Mouse (Mus musculus) effector memory CD4-positive, alpha-beta T cell, adult 7 months (primary cell): ENCODE measurements around the gene Gm3029. TPM values are rescaled to one million over a fixed set of nuclear protein-coding genes. Genes with fewer than 3 reads are reported as not detected.

ENCODE experiments used
- polyA plus RNA-seq: library from polyadenylated mRNA; unstranded; fragments of 100-300 nt; shearing (Covaris generic); gene quantifications from one replicate; pipeline ENCODE4 v1.2.1, GENCODE M21; 2017

Gene Gm3029
- not detected for polyA plus RNA-seq

GRCm38 (mm10) chr14:3931456-3931855 lies at the start of gene Gm3029:
Gene Gm3029 (plus strand): TSS chr14:3931756.

GRCm38 (mm10) chr14:3883872-3884271 lies 47.7 kb upstream of the Gm3029 start, which contains the start of gene Gm2916:
Gene Gm2916 (plus strand): TSS chr14:3884172.

GRCm38 (mm10) chr14:3963247-3963646 lies 31.7 kb downstream of the Gm3029 start, which contains the start of gene Gm3095:
Gene Gm3095 (plus strand): TSS chr14:3963547.

Other genes with a start within 250 kb of the Gm3029 start
- not detected for gene Gm3043, start 243.0 kb upstream of the Gm3029 start, polyA plus RNA-seq
- gene Gm3002, start 121.7 kb upstream of the Gm3029 start, polyA plus RNA-seq = not detected
- gene Gm3033, start 85.5 kb upstream of the Gm3029 start, polyA plus RNA-seq = not detected
- gene Gm2916, start 47.6 kb upstream of the Gm3029 start, polyA plus RNA-seq = not detected
- gene Gm3095, start 31.8 kb downstream of the Gm3029 start, polyA plus RNA-seq = not detected
- gene Gm3099, start 66.6 kb downstream of the Gm3029 start, polyA plus RNA-seq = not detected
- gene Gm5796, start 92.2 kb downstream of the Gm3029 start, polyA plus RNA-seq = not detected
- not detected for gene Gm3115, start 152.4 kb downstream of the Gm3029 start, polyA plus RNA-seq
- gene Gm8108, start 178.8 kb downstream of the Gm3029 start, polyA plus RNA-seq = not detected
- gene Gm3127, start 233.3 kb downstream of the Gm3029 start, polyA plus RNA-seq = not detected